Mouse (Mus musculus) lung, postnatal 14 days (tissue): ENCODE results near the gene Alyref.

Source experiments
- DNase-seq: peaks from one replicate; pipeline ENCODE4 v3.0.0; 2021

Alyref gene

GRCm38 (mm10) chr11:120625152-120625775 lies 27.1 kb upstream of the Alyref start, which contains the start of gene Sirt7:
TSS of gene Sirt7 (minus strand) at chr11:120625240.
- DNase-seq, result no peak

GRCm38 (mm10) chr11:120624680-120625111 lies 26.5 kb upstream of the Alyref start:
- DNase-seq, result peak; percentile 87

- peak; percentile 74 for DNase-seq
Measured at GRCm38 (mm10) chr11:120623961-120624679, 26.0 kb upstream of the Alyref start.

GRCm38 (mm10) chr11:120622805-120623204 lies 24.6 kb upstream of the Alyref start:
- DNase-seq, result no peak

DNA sequence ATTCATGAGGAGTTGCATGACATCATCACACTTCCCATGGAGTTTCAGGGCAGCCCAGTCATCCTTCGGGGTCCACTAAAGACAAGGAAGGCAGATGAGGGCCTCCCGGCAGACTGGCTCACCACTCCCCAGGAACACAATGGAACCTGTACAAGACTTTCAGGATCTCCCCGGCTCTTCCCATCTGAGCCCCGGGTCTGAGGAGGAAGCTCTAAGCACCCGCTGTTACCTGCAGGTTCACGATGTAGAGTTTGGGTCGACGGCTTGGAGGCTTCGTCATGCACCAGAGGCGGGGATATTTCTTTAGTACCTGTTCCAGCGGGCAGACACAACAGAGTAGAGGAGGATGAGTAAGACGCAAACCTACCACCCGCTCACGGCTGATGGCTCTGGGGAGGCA lies 22.0 kb upstream of the Alyref start:
- DNase-seq, result no peak

- DNase-seq, result no peak
Measured at GRCm38 (mm10) chr11:120618619-120619535, 20.7 kb upstream of the Alyref start.

DNA sequence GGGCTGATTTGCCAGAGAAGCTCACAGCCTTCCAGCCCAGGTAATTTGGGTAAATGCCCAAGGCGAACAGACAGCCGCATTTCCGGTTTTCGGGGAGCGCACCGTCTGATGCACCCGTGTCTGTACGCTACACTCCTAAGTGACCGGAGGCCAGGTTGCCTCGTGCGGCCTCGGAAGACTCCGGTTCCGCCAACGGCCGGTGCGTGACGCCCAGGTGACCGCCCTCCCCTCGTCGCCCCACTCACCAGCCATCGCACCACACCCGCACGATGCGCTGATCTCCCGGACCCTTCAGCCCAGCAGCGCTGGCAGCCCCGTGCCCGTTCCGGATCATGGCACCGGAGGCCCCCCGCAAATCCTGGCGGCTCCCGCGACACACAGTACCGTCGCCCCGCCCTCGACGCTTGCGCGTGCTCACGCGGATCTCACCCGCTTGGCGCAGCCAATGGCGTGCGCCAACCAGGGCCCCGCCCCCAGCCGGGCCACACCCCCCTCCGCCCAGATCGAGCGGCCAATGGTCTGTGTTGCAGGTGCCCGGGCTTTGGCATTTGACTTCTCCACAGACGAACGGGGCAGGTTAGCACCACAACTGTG lies 19.5 kb upstream of the Alyref start, which contains the start of gene Pcyt2:
Gene Pcyt2, minus strand, starts transcription at position 418 of the 594 bp plus-strand sequence.
- DNase-seq, result peak; percentile 91

DNA sequence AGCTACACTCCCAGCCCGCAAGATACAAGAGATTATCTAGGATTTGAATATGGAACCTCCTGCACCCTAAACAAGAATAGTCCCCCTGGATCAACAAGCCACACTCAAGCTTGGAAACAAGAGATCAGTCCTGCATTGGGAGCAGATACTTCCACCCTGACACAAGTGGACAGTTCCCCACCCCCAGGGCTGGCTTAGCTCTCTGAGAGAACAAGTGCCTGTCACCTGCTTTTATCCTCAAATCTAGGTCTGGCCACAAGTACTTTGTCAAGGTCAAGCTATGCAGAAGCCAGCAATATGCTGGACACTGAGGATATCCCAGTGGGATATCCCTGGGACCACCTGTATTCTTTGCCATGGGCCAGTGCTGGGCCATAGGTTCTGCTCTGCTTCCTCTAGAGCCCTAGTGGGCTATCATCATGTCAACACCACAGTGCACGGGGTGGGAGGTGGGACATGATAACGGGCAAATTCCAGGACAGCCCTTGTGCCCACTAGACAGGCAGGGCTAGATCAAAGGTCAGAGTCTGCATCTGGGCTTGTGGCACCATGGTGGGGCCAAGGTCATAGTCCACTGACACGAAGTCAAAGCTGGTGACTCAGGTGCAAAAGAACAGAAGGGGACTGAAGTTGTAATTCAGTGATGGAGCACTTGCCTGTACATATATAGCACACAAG lies 18.6 kb upstream of the Alyref start:
- DNase-seq, result no peak

DNA sequence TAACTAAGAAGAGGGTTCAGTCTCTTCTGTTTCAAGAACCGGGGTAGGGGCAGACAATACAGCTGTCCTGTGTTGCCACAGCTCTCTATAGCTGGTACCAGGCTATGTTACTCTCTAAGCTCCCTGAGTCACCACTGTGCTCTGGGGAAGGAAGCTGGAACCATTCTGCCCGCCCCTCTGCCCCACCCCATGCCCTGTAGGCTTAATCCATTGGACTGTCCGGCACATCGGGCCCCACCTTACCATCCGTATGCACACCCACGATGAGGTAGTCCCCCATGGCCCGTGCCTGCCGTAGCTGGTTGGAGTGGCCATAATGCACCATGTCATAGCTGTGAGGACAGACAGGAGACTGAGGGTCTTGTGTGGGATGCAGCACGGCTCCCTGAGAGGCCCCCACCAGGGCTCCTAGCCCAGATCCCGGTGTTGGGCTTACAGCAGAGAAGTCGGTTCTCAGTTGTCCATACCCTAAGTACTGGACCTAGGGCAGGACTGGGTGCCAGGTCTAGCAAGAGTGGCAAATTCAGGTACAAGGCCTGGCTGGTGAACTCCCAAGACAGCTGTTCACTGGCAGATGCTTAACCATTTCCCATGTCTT lies 17.5 kb upstream of the Alyref start:
- DNase-seq, result no peak

DNA sequence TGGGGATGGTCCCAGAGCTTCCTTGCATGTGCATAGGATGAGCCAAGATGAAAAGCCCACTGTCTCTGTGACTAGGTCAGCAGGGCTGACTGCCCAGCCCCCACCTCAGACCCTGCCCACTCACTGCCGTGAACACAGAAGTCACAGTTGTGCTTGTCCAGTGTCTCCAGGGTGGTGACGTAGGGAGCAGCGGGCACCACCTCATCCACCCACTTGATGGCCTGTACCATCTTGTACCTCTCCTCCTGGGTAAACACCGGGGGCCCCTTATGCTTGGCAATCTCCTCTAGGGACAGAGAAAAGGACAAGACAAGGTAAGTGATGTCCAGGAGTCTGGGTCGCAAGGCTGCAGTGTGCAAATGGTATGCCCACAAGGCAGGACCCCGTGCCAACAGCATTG lies 17.0 kb upstream of the Alyref start:
- DNase-seq, result no peak

DNA sequence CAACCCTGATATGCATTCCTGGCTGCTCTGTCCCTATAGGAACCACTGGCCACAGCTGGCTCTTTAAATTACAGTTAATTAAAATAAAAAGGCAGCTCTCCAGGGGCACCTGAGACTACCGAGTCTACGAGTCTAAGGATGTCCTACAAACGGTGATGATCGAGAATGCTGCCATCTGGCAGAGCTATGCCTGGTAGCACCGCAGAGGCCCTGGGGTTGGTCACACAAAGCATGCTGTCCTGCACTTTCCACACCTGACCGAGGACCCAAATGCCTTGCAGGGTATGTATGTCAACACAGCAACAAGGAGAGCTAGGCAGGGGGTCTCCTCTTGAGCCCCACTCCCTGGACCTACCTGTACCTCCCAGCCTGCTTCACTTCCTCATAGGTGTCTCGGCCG lies 15.8 kb upstream of the Alyref start:
- no peak for DNase-seq

GRCm38 (mm10) chr11:120613481-120613972 lies 15.4 kb upstream of the Alyref start:
- DNase-seq, result no peak

- DNase-seq, result peak; percentile 78
Measured at GRCm38 (mm10) chr11:120612763-120613162, 14.6 kb upstream of the Alyref start.

DNA sequence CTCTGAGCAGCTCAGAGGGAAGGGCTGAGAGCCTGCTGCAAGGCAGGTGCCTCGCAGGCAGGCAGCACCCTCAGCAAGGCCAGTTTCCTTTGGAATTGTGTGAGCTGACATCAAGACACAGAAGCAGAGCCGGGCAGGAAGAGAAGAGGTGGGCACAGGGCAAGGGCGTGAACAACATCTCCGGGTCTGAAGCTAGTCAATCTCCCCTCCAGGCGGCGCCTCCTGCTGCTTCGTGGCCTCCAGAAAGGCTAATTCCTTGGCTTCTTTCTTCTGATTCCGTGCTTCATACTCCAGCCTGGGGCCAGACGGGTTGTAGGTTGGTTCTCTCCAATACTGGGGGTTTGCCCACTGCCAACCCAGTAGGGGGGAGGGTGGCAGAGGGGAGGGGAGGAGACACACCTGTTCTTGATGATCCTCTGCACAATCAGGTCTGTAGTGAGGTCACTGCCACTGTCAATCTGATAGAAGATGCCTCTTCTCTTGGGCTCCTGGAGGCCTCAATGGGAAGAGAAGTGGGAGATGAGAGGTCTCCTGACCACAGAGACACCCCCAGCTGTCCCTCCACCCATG lies 12.4 kb upstream of the Alyref start:
- no peak for DNase-seq

DNA sequence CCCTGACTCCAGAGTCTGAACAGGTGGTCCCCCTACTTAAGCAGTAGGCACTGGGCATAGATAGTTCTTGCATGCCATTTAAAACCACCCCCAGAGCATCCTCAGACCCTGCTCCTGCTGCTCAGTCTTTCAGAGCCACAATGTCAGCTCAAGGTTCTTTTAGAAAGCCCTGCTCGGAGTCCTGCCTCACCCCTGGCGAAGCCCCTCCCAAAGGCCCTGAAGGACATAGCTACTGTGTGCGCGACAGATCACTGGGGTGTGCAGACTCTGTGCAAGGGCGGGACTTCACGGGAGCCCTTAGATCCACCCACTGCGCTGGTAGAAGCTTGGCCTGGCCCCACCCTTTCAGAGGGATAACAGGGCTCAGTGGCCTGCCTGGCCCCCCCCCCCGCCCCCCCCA lies 11.1 kb upstream of the Alyref start:
- DNase-seq, result no peak

DNA sequence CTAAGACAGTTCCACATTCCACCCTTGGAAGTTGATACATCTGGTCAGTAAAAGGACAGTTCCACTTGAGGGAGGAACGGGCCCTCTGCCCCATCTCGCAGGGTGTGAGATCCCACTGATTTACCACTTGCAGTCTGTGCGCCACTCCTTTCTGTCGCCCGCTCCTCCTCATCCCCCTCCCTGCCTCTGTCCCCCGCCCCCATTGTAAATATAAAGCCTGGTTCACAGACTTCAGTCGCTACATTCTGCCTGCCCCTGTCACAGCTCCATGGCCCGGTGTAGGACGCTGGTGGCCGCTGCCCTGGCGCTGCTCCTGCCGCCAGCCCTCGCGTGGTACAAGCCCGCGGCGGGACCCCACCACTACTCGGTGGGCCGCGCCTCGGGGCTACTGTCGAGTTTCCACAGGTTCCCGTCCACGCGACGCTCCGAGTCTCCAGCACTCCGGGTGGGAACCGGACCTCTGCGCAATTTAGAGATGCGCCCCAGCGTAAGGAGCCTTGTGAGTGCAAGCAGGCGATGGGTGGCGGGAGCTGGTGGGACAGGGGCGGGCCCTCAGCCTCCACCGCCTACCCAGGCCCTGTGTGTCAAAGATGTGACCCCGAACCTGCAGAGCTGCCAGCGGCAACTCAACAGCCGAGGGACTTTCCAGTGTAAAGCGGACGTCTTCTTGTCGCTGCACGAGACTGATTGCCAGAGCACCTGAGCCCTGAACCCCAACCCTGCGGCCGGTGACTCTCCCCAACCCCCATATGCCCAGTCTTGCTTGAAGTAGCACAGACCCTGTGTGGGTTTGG lies 10.3 kb upstream of the Alyref start, which contains the start of gene Npb:
Gene Npb, plus strand, starts transcription at position 237 of the 794 bp plus-strand sequence.
- DNase-seq, result no peak

GRCm38 (mm10) chr11:120606764-120607163 lies 8.6 kb upstream of the Alyref start:
- no peak for DNase-seq

DNA sequence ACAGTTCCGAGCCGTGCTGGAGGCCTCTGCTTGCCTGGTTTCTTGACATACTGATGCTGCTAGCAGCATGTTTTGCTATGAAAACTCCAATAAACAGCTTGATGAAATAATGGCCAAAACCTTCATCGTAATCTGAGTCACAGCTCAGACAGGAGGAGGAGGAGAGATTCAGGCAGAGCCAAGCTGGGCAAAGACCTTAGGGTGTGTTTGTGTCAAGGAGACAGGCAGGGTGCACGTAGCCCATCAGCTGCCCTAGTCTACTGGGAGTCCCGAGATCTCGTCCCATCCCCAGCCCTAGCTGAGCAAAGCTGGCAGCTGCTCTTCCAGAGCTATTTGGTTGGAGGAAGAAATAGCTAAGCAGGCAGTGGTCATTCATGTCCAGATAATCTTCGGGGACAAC lies 7.5 kb upstream of the Alyref start:
- DNase-seq, result no peak

GRCm38 (mm10) chr11:120603545-120603944 lies 5.4 kb upstream of the Alyref start:
- DNase-seq, result no peak

GRCm38 (mm10) chr11:120600716-120601115 lies 2.6 kb upstream of the Alyref start:
- no peak for DNase-seq
